Comparison of ENCODE assay signal across 18 mouse cellular contexts in the genomic region with DNA sequence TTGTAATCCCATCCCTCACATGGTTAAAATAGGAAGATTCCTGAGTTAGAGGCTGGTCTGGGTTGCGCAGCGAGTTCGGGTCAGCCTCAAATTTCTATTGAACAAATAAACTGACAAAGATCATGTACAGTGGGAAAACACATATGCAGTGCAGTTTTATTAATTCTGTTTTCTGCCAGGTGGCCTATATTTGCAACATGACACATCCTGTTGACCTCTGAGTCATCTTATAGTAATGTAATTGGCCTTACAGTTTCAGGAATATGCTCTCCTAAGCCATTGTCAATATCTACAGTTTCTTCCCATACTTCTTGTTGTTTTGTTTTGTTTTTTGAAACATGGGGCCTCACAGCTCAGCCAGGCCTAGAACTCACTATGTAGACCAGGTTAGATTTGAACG. TPM values are rescaled to one million over a fixed set of nuclear protein-coding genes. Genes with fewer than 3 reads are reported as not detected.
DNase-seq lines count a peak whose midpoint lies in the region; ATAC-seq and TF ChIP-seq lines count a peak whose summit lies in the region.
"Had no signal": no experiment of that assay in that cellular context is flagged by ENCODE, and none has a peak within 500 bp of the region (broad histone marks: within the 10 kb centered on the region; RNA-seq: fewer than 3 reads in every experiment).

No protein-coding gene starts in this region.

- H3K9ac ChIP-seq in kidney, embryonic 15.5 days: no peak overlapping the region
- H3K9ac ChIP-seq in intestine, postnatal 0 days (ENCODE audit: low read depth, low read length): no peak overlapping the region
- H3K9ac ChIP-seq: forebrain, embryonic 12.5 days; lung, embryonic 14.5 days; midbrain, embryonic 12.5 days; neural tube, embryonic 13.5 days had no signal

- no peak for DNase-seq in kidney, adult 9 months
- peak; percentile 16 for DNase-seq in 3134 (ENCODE audit: extremely low read depth, insufficient read length, low spot score)
- DNase-seq in embryo, embryonic 10.5 days (ENCODE audit: low spot score): no peak
- no peak for DNase-seq in cerebellum, adult 11-12 months
- DNase-seq: B cell, adult 2 months; cerebellum, adult 9-11 months; lung, embryonic 14.5 days; retina, postnatal 1 day; thymus, adult 18-20 months had no signal

- no peak for ATAC-seq in erythroblast, adult 5-6 weeks (replicated peaks; ENCODE audit: low FRiP score, poor library complexity, severe bottlenecking)
- no peak for ATAC-seq in kidney, embryonic 15.5 days (replicated peaks; ENCODE audit: low FRiP score)
- ATAC-seq in intestine, postnatal 0 days: no peak

- H3K27me3 ChIP-seq in erythroblast, embryonic 14.5 days (ENCODE audit: control insufficient read depth): no peaks in the 10 kb centered on the region
- H3K27me3 ChIP-seq in kidney, embryonic 15.5 days: no peaks in the 10 kb centered on the region
- H3K27me3 ChIP-seq in intestine, postnatal 0 days (replicated peaks; ENCODE audit: control insufficient read depth, insufficient read depth, low read length): no peaks in the 10 kb centered on the region
- H3K27me3 ChIP-seq: forebrain, embryonic 12.5 days; midbrain, embryonic 12.5 days; neural tube, embryonic 13.5 days had no signal

- peaks cover 56% of the 10 kb centered on the region for H3K36me3 ChIP-seq in erythroblast, embryonic 14.5 days (ENCODE audit: control insufficient read depth)
- peaks cover 20% of the 10 kb centered on the region for H3K36me3 ChIP-seq in kidney, embryonic 15.5 days
- H3K36me3 ChIP-seq in intestine, postnatal 0 days (ENCODE audit: control insufficient read depth, insufficient read depth): no peaks in the 10 kb centered on the region

- H3K9me3 ChIP-seq in erythroblast, embryonic 14.5 days (ENCODE audit: control insufficient read depth, low read length): peaks cover 9% of the 10 kb centered on the region
- no peaks in the 10 kb centered on the region for H3K9me3 ChIP-seq in kidney, embryonic 15.5 days (replicated peaks)
- no peaks in the 10 kb centered on the region for H3K9me3 ChIP-seq in intestine, postnatal 0 days (ENCODE audit: control insufficient read depth)
- H3K9me3 ChIP-seq: forebrain, embryonic 12.5 days; heart, embryonic 10.5 days; midbrain, embryonic 12.5 days; neural tube, embryonic 13.5 days had no signal

- H3K4me3 ChIP-seq in erythroblast, embryonic 14.5 days (replicated peaks): peak overlapping the region; percentile 41
- peak overlapping the region; percentile 28; the same call in 1 of the 2 replicates for H3K4me3 ChIP-seq in kidney, embryonic 15.5 days (replicated peaks)
- no peak overlapping the region for H3K4me3 ChIP-seq in intestine, postnatal 0 days (ENCODE audit: low read depth, low read length)
- H3K4me3 ChIP-seq: embryonic facial prominence, embryonic 10.5 days; forebrain, embryonic 12.5 days; heart, embryonic 10.5 days; midbrain, embryonic 12.5 days; neural tube, embryonic 13.5 days had no signal

- 74% methylated on average over 4 of the region's 4 CpGs for WGBS in kidney, embryonic 15.5 days
- WGBS in intestine, postnatal 0 days: 69% methylated on average over 4 of the region's 4 CpGs

- H3K4me1 ChIP-seq in erythroblast, embryonic 14.5 days (ENCODE audit: control insufficient read depth): peaks cover 58% of the 10 kb centered on the region
- peaks cover 10% of the 10 kb centered on the region for H3K4me1 ChIP-seq in kidney, embryonic 15.5 days
- H3K4me1 ChIP-seq in intestine, postnatal 0 days (replicated peaks; ENCODE audit: control insufficient read depth, insufficient read depth, low read length): no peaks in the 10 kb centered on the region; the same call in 1 of the 2 replicates

- H3K27ac ChIP-seq in kidney, embryonic 15.5 days: no peak overlapping the region
- H3K27ac ChIP-seq in intestine, postnatal 0 days (ENCODE audit: low read depth, low read length): no peak overlapping the region
- H3K27ac ChIP-seq: embryonic facial prominence, embryonic 10.5 days; forebrain, embryonic 12.5 days; heart, embryonic 10.5 days; midbrain, embryonic 12.5 days; neural tube, embryonic 13.5 days had no signal

- TF ChIP-seq CTCF in intestine, postnatal 0 days (IDR thresholded peaks at IDR 0.05; ENCODE audit: low read depth): no peak

- peak overlapping the region; percentile 27; the same call in 1 of the 2 replicates for H3K4me2 ChIP-seq in kidney, embryonic 15.5 days
- 0 out of 2 replicates have a peak overlapping the region, but pooled peaks have one; percentile 40 for H3K4me2 ChIP-seq in intestine, postnatal 0 days (replicated peaks; ENCODE audit: low read depth)
- H3K4me2 ChIP-seq: forebrain, embryonic 12.5 days; midbrain, embryonic 12.5 days; neural tube, embryonic 13.5 days had no signal

RNA-seq across cellular contexts. Expression of gene Plpp1, which starts 3.1 kb away (rescaled TPM):
- 5.1 and 5.2 TPM in 2 replicates for polyA plus RNA-seq in erythroblast, embryonic 14.5 days (2012)
- 89.2 and 96.3 TPM in 2 replicates for total RNA-seq in erythroblast, adult 5-6 weeks (2015; ENCODE audit: low replicate concordance)
- 68.1 and 85.5 TPM in 2 replicates for total RNA-seq in erythroblast, adult 5-6 weeks (2017; ENCODE audit: low replicate concordance)
- polyA plus RNA-seq in kidney, embryonic 15.5 days (2015; fragmentation: Nextera tagmentation; extraction: Ambion mirVana): 78.7 and 94.8 TPM in 2 replicates
- polyA plus RNA-seq in intestine, postnatal 0 days (2015; fragmentation: Nextera tagmentation; extraction: Ambion mirVana): 91.0 and 98.5 TPM in 2 replicates

Comparison
In these comparisons a context has a peak if more than half of its experiments do, and no peak if none do; other contexts are left out.
1. RNA of gene Plpp1, which starts 3.1 kb away (polyA plus RNA-seq): 91.0 to 98.5 TPM in intestine, postnatal 0 days and 78.7 to 94.8 TPM in kidney, embryonic 15.5 days; 5.1 to 5.2 TPM in erythroblast, embryonic 14.5 days; every median in the first group is over 10 times any median in the second.